Mouse (Mus musculus): Measurements from ENCODE around the gene Hectd4. TPM values are rescaled to one million over a fixed set of nuclear protein-coding genes. Genes with fewer than 3 reads are reported as not detected.
A peak's percentile ranks its signal among the peaks of the same experiment; 100 is the strongest.

Gene Hectd4
- 9.5 and 10.4 TPM in 2 replicates for polyA plus RNA-seq (2014; fragmentation: Nextera tagmentation; extraction: Ambion mirVana)

DNA sequence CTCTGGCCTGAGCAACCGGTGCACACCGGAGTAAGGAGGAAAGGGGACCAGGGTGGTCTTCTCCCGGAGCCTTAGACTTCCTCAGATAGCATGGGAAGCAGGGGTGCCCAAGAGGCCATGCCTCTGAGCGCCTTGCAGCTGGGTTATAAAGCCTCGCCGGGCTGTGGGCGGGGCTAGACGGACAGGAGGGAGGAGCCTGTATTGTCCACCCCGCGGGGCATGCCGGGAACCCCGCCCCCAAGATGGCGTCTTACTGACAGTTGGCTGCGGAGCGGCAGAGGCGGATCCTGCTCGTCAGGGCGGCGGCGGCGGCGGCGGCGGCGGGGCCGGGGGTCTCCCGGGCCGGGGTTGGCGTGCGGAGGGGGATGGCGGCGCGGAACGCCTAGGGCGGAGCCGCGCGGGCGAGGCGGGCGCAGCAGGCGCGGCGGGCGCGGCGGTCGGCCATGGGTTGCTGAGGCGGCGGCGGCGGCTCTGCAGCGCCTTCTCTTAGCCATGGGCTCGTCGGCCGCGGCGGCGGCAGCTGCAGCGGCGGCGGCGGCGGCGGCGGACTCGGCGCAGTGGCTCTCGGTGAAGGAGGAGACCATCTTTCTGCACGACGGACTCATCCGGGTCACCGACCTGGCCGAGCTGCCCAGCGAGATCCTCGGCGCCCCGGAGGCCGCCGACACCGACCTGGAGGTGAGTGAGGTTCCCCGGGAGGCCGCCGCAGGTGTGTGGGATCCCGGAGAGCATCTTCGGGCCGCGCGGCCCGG is at the start of gene Hectd4:
TSS of gene Hectd4 (plus strand) at position 240 of the 752 bp plus-strand sequence.
- Histone ChIP-seq H3K36me3 (ENCODE audit: control insufficient read depth, insufficient read depth, low read length) (no peaks in the 10 kb centered on the region), H3K4me2 (replicated peaks; ENCODE audit: low read depth, low read length) (peak within 1 kb of the TSS; percentile 71), H3K27ac (ENCODE audit: low read length) (peak within 1 kb of the TSS; percentile 67), H3K9me3 (ENCODE audit: control insufficient read depth, low read depth, low read length) (no peaks in the 10 kb centered on the region), H3K9ac (replicated peaks; ENCODE audit: low read depth, low read length) (peak within 1 kb of the TSS; percentile 93), H3K4me3 (ENCODE audit: low read depth, low read length) (peak within 1 kb of the TSS; percentile 94), H3K4me1 (ENCODE audit: control insufficient read depth, insufficient read depth, low read length) (peaks cover 6% of the 10 kb centered on the region), H3K27me3 (ENCODE audit: control insufficient read depth, insufficient read depth, low read length) (no peaks in the 10 kb centered on the region)
- ATAC-seq (ENCODE audit: insufficient number of reproducible peaks, insufficient read depth, low FRiP score, low read depth): peak; percentile 91
- under 1% methylated on average over 62 of the region's 90 CpGs for WGBS

DNA sequence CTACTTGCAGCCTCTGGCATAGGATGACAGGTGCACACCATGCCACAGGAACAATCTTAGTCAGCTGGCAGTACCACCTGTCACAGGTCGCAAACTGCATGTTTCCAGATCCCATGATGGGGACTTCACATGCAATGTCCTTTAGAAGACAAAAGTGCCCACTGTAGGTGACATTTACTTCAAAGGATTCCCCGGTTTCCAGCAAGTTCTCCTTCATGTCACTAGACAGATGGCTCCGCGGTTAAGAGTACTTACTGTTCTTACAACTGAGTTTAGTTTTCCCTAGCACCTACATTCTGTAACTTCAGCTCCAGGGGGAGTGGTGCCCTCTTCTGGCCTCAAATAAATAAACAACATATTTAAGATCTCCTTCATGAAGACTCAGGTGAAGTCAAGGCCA is 47.2 kb upstream of the Hectd4 start:
- no peaks in the 10 kb centered on the region for H3K9me3 ChIP-seq (ENCODE audit: control insufficient read depth, low read depth, low read length)
- no peaks in the 10 kb centered on the region for H3K4me1 ChIP-seq (ENCODE audit: control insufficient read depth, insufficient read depth, low read length)
- no peaks in the 10 kb centered on the region for H3K27me3 ChIP-seq (ENCODE audit: control insufficient read depth, insufficient read depth, low read length)
- H3K9ac ChIP-seq (replicated peaks; ENCODE audit: low read depth, low read length): no peak overlapping the region
- WGBS: 79% methylated on average over 4 of the region's 4 CpGs
- ATAC-seq (ENCODE audit: insufficient number of reproducible peaks, insufficient read depth, low FRiP score, low read depth): no peak
- H3K4me2 ChIP-seq (replicated peaks; ENCODE audit: low read depth, low read length): no peak overlapping the region
- H3K27ac ChIP-seq (ENCODE audit: low read length): no peak overlapping the region
- H3K36me3 ChIP-seq (ENCODE audit: control insufficient read depth, insufficient read depth, low read length): peaks cover 16% of the 10 kb centered on the region
- H3K4me3 ChIP-seq (ENCODE audit: low read depth, low read length): no peak overlapping the region

DNA sequence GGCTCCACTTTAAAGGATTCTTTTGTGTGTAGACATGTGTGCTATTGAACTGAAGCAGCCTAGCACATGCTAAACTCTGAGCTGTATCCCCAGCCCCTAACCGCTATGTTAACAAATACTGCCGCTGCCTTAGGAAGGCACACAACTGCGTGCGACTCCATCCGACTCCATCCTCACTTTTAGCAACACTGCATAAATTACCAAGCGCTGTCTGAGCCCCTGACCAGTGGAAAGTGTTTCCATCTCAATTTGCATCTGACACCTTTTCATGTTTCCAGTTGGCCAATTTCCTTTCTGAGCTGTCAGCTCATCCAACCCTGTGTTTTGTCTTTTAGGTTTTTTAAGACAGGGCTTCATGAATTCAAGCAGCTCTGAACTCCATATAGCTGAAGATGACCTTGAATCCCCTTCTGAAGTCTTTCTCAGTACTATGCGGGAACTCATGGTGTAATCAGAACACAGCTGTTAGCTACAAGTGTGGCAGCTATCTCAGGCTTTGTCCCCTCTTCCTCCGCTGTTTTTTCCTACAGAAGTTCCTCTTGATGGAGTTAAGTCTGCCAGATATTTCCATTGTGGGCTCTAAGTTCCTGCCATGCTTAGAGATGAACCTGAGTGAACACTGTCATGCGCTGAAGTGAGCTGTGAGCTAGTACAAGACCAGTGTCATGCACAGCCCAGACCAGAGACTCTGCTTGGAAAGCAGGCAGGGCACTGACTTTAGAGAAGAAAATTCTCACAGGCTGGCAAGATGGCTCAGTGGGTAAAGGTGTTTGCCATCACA is 40.8 kb upstream of the Hectd4 start:
- WGBS: 66% methylated on average over 9 of the region's 9 CpGs
- no peak for ATAC-seq (ENCODE audit: insufficient number of reproducible peaks, insufficient read depth, low FRiP score, low read depth)
- Histone ChIP-seq H3K4me1 (ENCODE audit: control insufficient read depth, insufficient read depth, low read length) (no peaks in the 10 kb centered on the region), H3K4me3 (ENCODE audit: low read depth, low read length) (no peak overlapping the region), H3K27me3 (ENCODE audit: control insufficient read depth, insufficient read depth, low read length) (no peaks in the 10 kb centered on the region), H3K9ac (replicated peaks; ENCODE audit: low read depth, low read length) (no peak overlapping the region), H3K36me3 (ENCODE audit: control insufficient read depth, insufficient read depth, low read length) (no peaks in the 10 kb centered on the region), H3K4me2 (replicated peaks; ENCODE audit: low read depth, low read length) (no peak overlapping the region), H3K9me3 (ENCODE audit: control insufficient read depth, low read depth, low read length) (no peaks in the 10 kb centered on the region), H3K27ac (ENCODE audit: low read length) (no peak overlapping the region)

DNA sequence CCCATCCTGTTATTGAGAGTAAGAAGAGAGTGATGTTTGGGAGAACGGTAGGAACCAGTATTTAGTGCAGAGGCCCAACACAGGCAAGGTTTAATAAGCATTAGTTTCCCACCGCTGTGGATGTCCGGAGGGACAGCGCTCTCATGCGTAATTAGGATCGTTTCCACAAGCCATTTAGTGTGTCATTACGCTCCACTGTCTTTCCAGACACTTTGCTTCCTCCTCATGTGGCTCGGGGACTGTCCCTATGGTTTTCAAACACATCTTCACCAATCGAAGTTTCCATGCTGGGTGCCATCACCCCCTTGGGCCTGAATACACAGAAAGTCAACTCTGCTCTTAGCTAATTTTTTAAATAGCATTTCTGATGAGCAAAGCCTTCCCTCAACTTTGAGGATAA is 36.8 kb upstream of the Hectd4 start:
- no peaks in the 10 kb centered on the region for H3K36me3 ChIP-seq (ENCODE audit: control insufficient read depth, insufficient read depth, low read length)

DNA sequence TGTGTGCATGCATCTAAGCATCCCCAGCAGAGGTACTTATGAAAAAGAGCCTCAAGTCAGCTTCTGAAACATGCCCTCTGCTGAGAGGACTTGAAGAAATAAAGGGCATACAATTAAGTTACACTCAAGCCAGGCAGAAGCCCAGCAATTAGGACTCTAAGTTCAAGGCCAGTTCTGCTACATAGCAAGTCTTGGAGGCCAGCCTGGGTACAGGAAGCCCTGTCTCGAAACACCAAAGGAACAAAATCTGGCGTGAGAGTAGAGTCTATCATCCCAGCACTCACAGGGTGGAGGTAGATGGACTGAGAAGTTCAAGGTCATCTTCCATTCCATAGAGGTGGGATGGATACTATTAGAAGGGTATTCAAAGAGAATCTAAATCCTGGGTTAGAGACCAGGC is 35.6 kb upstream of the Hectd4 start:
- Histone ChIP-seq H3K4me1 (ENCODE audit: control insufficient read depth, insufficient read depth, low read length) (peaks cover 27% of the 10 kb centered on the region), H3K4me3 (ENCODE audit: low read depth, low read length) (no peak overlapping the region), H3K9ac (replicated peaks; ENCODE audit: low read depth, low read length) (no peak overlapping the region), H3K27me3 (ENCODE audit: control insufficient read depth, insufficient read depth, low read length) (no peaks in the 10 kb centered on the region), H3K36me3 (ENCODE audit: control insufficient read depth, insufficient read depth, low read length) (no peaks in the 10 kb centered on the region), H3K4me2 (replicated peaks; ENCODE audit: low read depth, low read length) (no peak overlapping the region), H3K27ac (ENCODE audit: low read length) (no peak overlapping the region), H3K9me3 (ENCODE audit: control insufficient read depth, low read depth, low read length) (no peaks in the 10 kb centered on the region)
- 79% methylated on average over 2 of the region's 2 CpGs for WGBS
- no peak for ATAC-seq (ENCODE audit: insufficient number of reproducible peaks, insufficient read depth, low FRiP score, low read depth)

More for the DNA sequence above, 36.8 kb upstream of the Hectd4 start:
- Histone ChIP-seq H3K9ac (replicated peaks; ENCODE audit: low read depth, low read length) (no peak overlapping the region), H3K4me2 (replicated peaks; ENCODE audit: low read depth, low read length) (no peak overlapping the region), H3K9me3 (ENCODE audit: control insufficient read depth, low read depth, low read length) (no peaks in the 10 kb centered on the region), H3K27me3 (ENCODE audit: control insufficient read depth, insufficient read depth, low read length) (no peaks in the 10 kb centered on the region), H3K4me3 (ENCODE audit: low read depth, low read length) (no peak overlapping the region), H3K27ac (ENCODE audit: low read length) (no peak overlapping the region), H3K4me1 (ENCODE audit: control insufficient read depth, insufficient read depth, low read length) (peaks cover 23% of the 10 kb centered on the region)
- no peak for ATAC-seq (ENCODE audit: insufficient number of reproducible peaks, insufficient read depth, low FRiP score, low read depth)
- 88% methylated on average over 9 of the region's 9 CpGs for WGBS

DNA sequence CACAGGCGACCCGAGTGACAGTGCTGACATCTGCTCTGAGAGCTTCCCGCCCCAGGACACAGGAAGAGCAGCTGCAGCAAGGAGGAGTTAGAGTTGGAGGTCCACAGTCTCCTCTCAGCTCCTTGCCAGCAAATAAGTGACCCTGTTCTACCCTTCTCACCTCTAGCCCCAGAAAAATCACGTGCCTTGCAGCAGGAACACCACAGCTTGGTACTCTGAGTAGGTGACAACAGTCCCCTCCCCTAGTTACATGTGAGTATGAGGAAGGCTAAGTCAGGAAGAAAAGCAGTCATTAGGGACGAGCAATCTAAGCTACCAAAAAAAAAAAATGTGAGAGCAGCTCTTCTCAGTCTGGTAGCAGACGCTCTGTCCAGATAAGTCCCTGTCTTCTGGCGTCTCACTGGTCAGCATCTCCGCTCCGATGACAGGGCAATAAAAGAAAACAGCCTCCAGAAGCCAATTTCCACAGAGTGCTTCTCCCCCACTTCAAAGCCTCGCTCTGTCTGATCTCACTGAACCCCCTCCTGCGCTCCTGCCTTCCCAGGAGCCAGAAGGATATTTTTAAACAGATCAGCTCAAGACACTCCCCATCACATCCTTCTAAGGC is 35.0 kb upstream of the Hectd4 start:
- H3K4me3 ChIP-seq (ENCODE audit: low read depth, low read length): no peak overlapping the region
- H3K9ac ChIP-seq (replicated peaks; ENCODE audit: low read depth, low read length): no peak overlapping the region
- no peaks in the 10 kb centered on the region for H3K27me3 ChIP-seq (ENCODE audit: control insufficient read depth, insufficient read depth, low read length)
- no peaks in the 10 kb centered on the region for H3K36me3 ChIP-seq (ENCODE audit: control insufficient read depth, insufficient read depth, low read length)
- H3K4me1 ChIP-seq (ENCODE audit: control insufficient read depth, insufficient read depth, low read length): peaks cover 27% of the 10 kb centered on the region
- ATAC-seq (ENCODE audit: insufficient number of reproducible peaks, insufficient read depth, low FRiP score, low read depth): peak; percentile 28; the same call in 1 of the 2 replicates
- 35% methylated on average over 11 of the region's 11 CpGs for WGBS
- peak overlapping the region; percentile 30 for H3K27ac ChIP-seq (ENCODE audit: low read length)
- no peaks in the 10 kb centered on the region for H3K9me3 ChIP-seq (ENCODE audit: control insufficient read depth, low read depth, low read length)
- no peak overlapping the region for H3K4me2 ChIP-seq (replicated peaks; ENCODE audit: low read depth, low read length)

DNA sequence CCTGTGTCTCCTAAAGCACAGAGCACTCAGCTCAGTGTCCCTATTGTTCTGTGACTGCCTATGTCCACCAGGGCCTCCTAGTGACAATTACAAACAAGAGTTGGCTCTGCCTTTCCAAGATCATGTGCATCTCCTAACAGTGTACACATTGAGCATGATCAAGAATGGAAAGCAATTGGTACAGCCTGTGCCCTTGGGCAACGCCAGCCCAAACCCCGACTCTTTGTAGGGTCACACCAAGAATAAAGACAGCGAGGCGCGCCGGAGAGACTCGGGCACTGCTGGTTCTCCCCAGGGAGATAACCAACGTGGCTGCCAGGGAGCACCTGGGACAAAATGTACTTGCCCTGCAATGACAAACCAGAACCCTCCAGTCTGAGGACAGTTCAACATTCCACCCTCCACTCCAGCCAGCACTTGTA is 32.4 kb upstream of the Hectd4 start:
- no peak overlapping the region for H3K9ac ChIP-seq (replicated peaks; ENCODE audit: low read depth, low read length)
- peaks cover 27% of the 10 kb centered on the region for H3K4me1 ChIP-seq (ENCODE audit: control insufficient read depth, insufficient read depth, low read length)
- H3K27ac ChIP-seq (ENCODE audit: low read length): no peak overlapping the region
- 86% methylated on average over 8 of the region's 8 CpGs for WGBS
- H3K27me3 ChIP-seq (ENCODE audit: control insufficient read depth, insufficient read depth, low read length): no peaks in the 10 kb centered on the region
- no peaks in the 10 kb centered on the region for H3K9me3 ChIP-seq (ENCODE audit: control insufficient read depth, low read depth, low read length)
- H3K4me2 ChIP-seq (replicated peaks; ENCODE audit: low read depth, low read length): no peak overlapping the region
- ATAC-seq (ENCODE audit: insufficient number of reproducible peaks, insufficient read depth, low FRiP score, low read depth): no peak
- H3K36me3 ChIP-seq (ENCODE audit: control insufficient read depth, insufficient read depth, low read length): no peaks in the 10 kb centered on the region
- H3K4me3 ChIP-seq (ENCODE audit: low read depth, low read length): no peak overlapping the region

DNA sequence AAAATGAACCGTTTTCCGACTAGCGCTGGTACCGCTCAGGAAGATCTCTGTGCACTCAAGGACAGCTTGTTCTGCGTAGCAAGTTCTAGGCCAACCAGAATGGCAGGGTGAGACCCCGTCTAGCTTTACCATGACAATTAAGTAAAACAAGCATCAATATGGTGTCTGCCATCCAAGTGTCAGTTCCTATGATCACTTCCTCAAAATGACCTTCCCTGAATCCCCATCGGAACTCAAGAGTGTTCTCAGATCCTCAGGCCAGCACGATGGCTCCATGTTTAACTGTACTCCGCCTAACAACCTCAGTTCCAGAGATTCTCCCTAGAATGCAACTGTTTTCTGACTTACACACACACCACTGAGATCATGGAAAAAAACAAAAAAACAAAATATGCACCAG is 31.8 kb upstream of the Hectd4 start:
- no peaks in the 10 kb centered on the region for H3K9me3 ChIP-seq (ENCODE audit: control insufficient read depth, low read depth, low read length)
- H3K27ac ChIP-seq (ENCODE audit: low read length): no peak overlapping the region
- H3K36me3 ChIP-seq (ENCODE audit: control insufficient read depth, insufficient read depth, low read length): no peaks in the 10 kb centered on the region
- H3K9ac ChIP-seq (replicated peaks; ENCODE audit: low read depth, low read length): no peak overlapping the region
- no peaks in the 10 kb centered on the region for H3K27me3 ChIP-seq (ENCODE audit: control insufficient read depth, insufficient read depth, low read length)
- ATAC-seq (ENCODE audit: insufficient number of reproducible peaks, insufficient read depth, low FRiP score, low read depth): no peak
- H3K4me2 ChIP-seq (replicated peaks; ENCODE audit: low read depth, low read length): no peak overlapping the region
- no peak overlapping the region for H3K4me3 ChIP-seq (ENCODE audit: low read depth, low read length)
- WGBS: 90% methylated on average over 9 of the region's 9 CpGs
- H3K4me1 ChIP-seq (ENCODE audit: control insufficient read depth, insufficient read depth, low read length): peaks cover 27% of the 10 kb centered on the region
